Mouse (Mus musculus): ENCODE results near the gene 1700003E16Rik. TPM values are rescaled to one million over a fixed set of nuclear protein-coding genes. Genes with fewer than 3 reads are reported as not detected.

The 1700003E16Rik gene
- total and polyA plus RNA-seq, 3 experiments: 0.23 to 0.34 TPM; not detected in 1

GRCm38 (mm10) chr6:83136881-83137575, 19.2 kb upstream of the 1700003E16Rik start:
- dilution Hi-C loops (cut with MboI; ENCODE audit: extremely low pct_ligation_motif_present, extremely low pct_unique_long_range_greater_than_20kb, low sequenced_read_pairs): no loop called here
- no peak overlapping the region for H3K27ac ChIP-seq (ENCODE audit: insufficient read depth, low read depth)
- H3K27me3 ChIP-seq (replicated peaks): peaks cover 2% of the 10 kb centered on the region
- TF ChIP-seq CHD2 (IDR thresholded peaks at IDR 0.05; ENCODE audit: low read length) (no peak), HCFC1 (IDR thresholded peaks at IDR 0.05; ENCODE audit: low read depth, low read length) (no peak), MEF2A (IDR thresholded peaks at IDR 0.05; ENCODE audit: borderline replicate concordance, low read depth, low read length) (no peak), CTCF (conservative IDR thresholded peaks at IDR 0.05 in 1 of 2, IDR thresholded peaks at IDR 0.05 in 1 of 2; ENCODE audit: low read depth in 2 of 2, low read length in 2 of 2) (no peak), EP300 (IDR thresholded peaks at IDR 0.05; ENCODE audit: low read length) (no peak), CHD1 (IDR thresholded peaks at IDR 0.05; ENCODE audit: low read depth, low read length) (no peak), MAFK (IDR thresholded peaks at IDR 0.05; ENCODE audit: insufficient replicate concordance, low read length) (no peak), JUND (conservative IDR thresholded peaks at IDR 0.05; ENCODE audit: low read depth, low read length) (no peak), TBP (conservative IDR thresholded peaks at IDR 0.05; ENCODE audit: low read depth, low read length) (no peak)
- peaks cover 7 to 31% of the 10 kb centered on the region in 2 experiments; a peak in 3 of 4 replicates for H3K4me1 ChIP-seq (ENCODE audit: control insufficient read depth in 1 of 2, insufficient read depth in 2 of 2)
- in situ Hi-C loops (cut with MboI; ENCODE audit: low pct_ligation_motif_present, low pct_unique_long_range_greater_than_20kb, low sequenced_read_pairs): no loop called here
- no peaks in the 10 kb centered on the region for H3K79me2 ChIP-seq (replicated peaks; ENCODE audit: control insufficient read depth, extremely low read depth, insufficient read depth, poor library complexity, severe bottlenecking)
- H3K4me3 ChIP-seq (replicated peaks in 1 of 3; ENCODE audit: low read depth in 2 of 3, low read length in 2 of 3, poor library complexity in 1 of 3): peak overlapping the region in 2 of 3 experiments; percentile 13 to 19
- H3K9ac ChIP-seq (ENCODE audit: insufficient read depth, low read depth): no peak overlapping the region
- H3K4me2 ChIP-seq (ENCODE audit: insufficient read depth, low read depth, poor library complexity, severe bottlenecking): no peak overlapping the region
- DNase-seq (ENCODE audit: extremely low read depth): no peak
- H3K36me3 ChIP-seq (replicated peaks in 1 of 2; ENCODE audit: control insufficient read depth in 1 of 2, insufficient read depth in 1 of 2, low read length in 1 of 2): no peaks in the 10 kb centered on the region
- H3K9me3 ChIP-seq (replicated peaks; ENCODE audit: low read length): no peaks in the 10 kb centered on the region

GRCm38 (mm10) chr6:83137576-83137950, 18.6 kb upstream of the 1700003E16Rik start:
- TF ChIP-seq MAZ (IDR thresholded peaks at IDR 0.05; ENCODE audit: low read depth, low read length) (no peak), IRF4 (IDR thresholded peaks at IDR 0.05; ENCODE audit: low read depth, low read length) (no peak), CHD2 (IDR thresholded peaks at IDR 0.05; ENCODE audit: low read length) (no peak), PAX5 (IDR thresholded peaks at IDR 0.05; ENCODE audit: low read length) (no peak), TCF12 (IDR thresholded peaks at IDR 0.05; ENCODE audit: low read depth, low read length) (no peak), HCFC1 (IDR thresholded peaks at IDR 0.05; ENCODE audit: low read depth, low read length) (no peak), ZC3H11A (IDR thresholded peaks at IDR 0.05; ENCODE audit: low read depth, low read length) (no peak)
- Histone ChIP-seq H3K9ac (ENCODE audit: insufficient read depth, low read depth) (no peak overlapping the region), H3K36me3 (replicated peaks in 1 of 2; ENCODE audit: control insufficient read depth in 1 of 2, insufficient read depth in 1 of 2, low read length in 1 of 2) (no peaks in the 10 kb centered on the region), H3K27ac (ENCODE audit: insufficient read depth, low read depth) (no peak overlapping the region), H3K79me2 (replicated peaks; ENCODE audit: control insufficient read depth, extremely low read depth, insufficient read depth, poor library complexity, severe bottlenecking) (no peaks in the 10 kb centered on the region), H3K4me1 (ENCODE audit: control insufficient read depth in 1 of 2, insufficient read depth in 2 of 2) (peaks cover 9 to 31% of the 10 kb centered on the region in 2 experiments; a peak in 3 of 4 replicates), H3K4me2 (ENCODE audit: insufficient read depth, low read depth, poor library complexity, severe bottlenecking) (no peak overlapping the region), H3K9me3 (replicated peaks; ENCODE audit: low read length) (no peaks in the 10 kb centered on the region), H3K4me3 (replicated peaks in 1 of 3; ENCODE audit: low read depth in 2 of 3, low read length in 2 of 3, poor library complexity in 1 of 3) (peak overlapping the region in 2 of 3 experiments; percentile 19 to 28), H3K27me3 (replicated peaks) (peaks cover 2% of the 10 kb centered on the region)
- in situ Hi-C loops (cut with MboI; ENCODE audit: low pct_ligation_motif_present, low pct_unique_long_range_greater_than_20kb, low sequenced_read_pairs) (no loop called here), dilution Hi-C loops (cut with MboI; ENCODE audit: extremely low pct_ligation_motif_present, extremely low pct_unique_long_range_greater_than_20kb, low sequenced_read_pairs) (no loop called here)
- no peak for DNase-seq (ENCODE audit: extremely low read depth)
